Mouse (Mus musculus): ENCODE data around the gene Fstl4.

Gene Fstl4

GRCm38 (mm10) chr11:52904101-52904500, 139.7 kb downstream of the Fstl4 start:
- no peak for DNase-seq (ENCODE audit: low read depth, low spot score)

- DNase-seq (ENCODE audit: low read depth, low spot score): no peak
Measured at GRCm38 (mm10) chr11:52910788-52911187, 146.4 kb downstream of the Fstl4 start.

- DNase-seq (ENCODE audit: low read depth, low spot score): no peak
Measured at GRCm38 (mm10) chr11:52914431-52914830, 150.0 kb downstream of the Fstl4 start.

GRCm38 (mm10) chr11:52915648-52916047, 151.2 kb downstream of the Fstl4 start:
- peak; percentile 57 for DNase-seq (ENCODE audit: low read depth, low spot score)

- no peak for DNase-seq (ENCODE audit: low read depth, low spot score)
Measured at GRCm38 (mm10) chr11:52919231-52919960, 155.0 kb downstream of the Fstl4 start.

- peak; percentile 42 for DNase-seq (ENCODE audit: low read depth, low spot score)
Measured at GRCm38 (mm10) chr11:52924196-52924595, 159.8 kb downstream of the Fstl4 start.

GRCm38 (mm10) chr11:52928321-52928720, 163.9 kb downstream of the Fstl4 start:
- DNase-seq (ENCODE audit: low read depth, low spot score): no peak

GRCm38 (mm10) chr11:52939336-52940070, 175.1 kb downstream of the Fstl4 start:
- no peak for DNase-seq (ENCODE audit: low read depth, low spot score)

- no peak for DNase-seq (ENCODE audit: low read depth, low spot score)
Measured at GRCm38 (mm10) chr11:52942967-52943366, 178.5 kb downstream of the Fstl4 start.

- DNase-seq (ENCODE audit: low read depth, low spot score): peak; percentile 36
Measured at GRCm38 (mm10) chr11:52954995-52955394, 190.6 kb downstream of the Fstl4 start.

- DNase-seq (ENCODE audit: low read depth, low spot score): no peak
Measured at GRCm38 (mm10) chr11:52968809-52969208, 204.4 kb downstream of the Fstl4 start.

GRCm38 (mm10) chr11:52970396-52970795, 206.0 kb downstream of the Fstl4 start:
- no peak for DNase-seq (ENCODE audit: low read depth, low spot score)

GRCm38 (mm10) chr11:52986986-52987385, 222.6 kb downstream of the Fstl4 start:
- DNase-seq (ENCODE audit: low read depth, low spot score): no peak

GRCm38 (mm10) chr11:52994688-52995087, 230.3 kb downstream of the Fstl4 start:
- DNase-seq (ENCODE audit: low read depth, low spot score): no peak

GRCm38 (mm10) chr11:52996434-52997093, 232.1 kb downstream of the Fstl4 start:
- DNase-seq (ENCODE audit: low read depth, low spot score): no peak

GRCm38 (mm10) chr11:52997421-52997820, 233.0 kb downstream of the Fstl4 start:
- DNase-seq (ENCODE audit: low read depth, low spot score): no peak

GRCm38 (mm10) chr11:53000226-53000625, 235.8 kb downstream of the Fstl4 start:
- DNase-seq (ENCODE audit: low read depth, low spot score): no peak

- no peak for DNase-seq (ENCODE audit: low read depth, low spot score)
Measured at GRCm38 (mm10) chr11:53003361-53003760, 238.9 kb downstream of the Fstl4 start.

GRCm38 (mm10) chr11:53003811-53004210, 239.4 kb downstream of the Fstl4 start:
- DNase-seq (ENCODE audit: low read depth, low spot score): no peak

- DNase-seq (ENCODE audit: low read depth, low spot score): no peak
Measured at GRCm38 (mm10) chr11:53009597-53009996, 245.2 kb downstream of the Fstl4 start.

GRCm38 (mm10) chr11:53011996-53012505, 247.6 kb downstream of the Fstl4 start:
- no peak for DNase-seq (ENCODE audit: low read depth, low spot score)

- no peak for DNase-seq (ENCODE audit: low read depth, low spot score)
Measured at GRCm38 (mm10) chr11:53013906-53014305, 249.5 kb downstream of the Fstl4 start.

Data from telencephalon, adult 2 months (tissue).